Mouse (Mus musculus) testis, adult 2 months (tissue): ENCODE measurements around the gene Siva1.

Source experiments
- CTCF ChIP-seq: fragments of 200-500 bp; IDR thresholded peaks from 2 replicates; pipeline ENCODE4 v1.5.1; 2012; ENCODE audit warnings: low read depth, mild to moderate bottlenecking, inconsistent platforms, low read length, moderate library complexity; ENCODE audit not compliant: control insufficient read depth, insufficient read depth, insufficient replicate concordance
- POLR2A ChIP-seq: fragments of 200-500 bp; IDR thresholded peaks from 2 replicates; pipeline ENCODE4 v1.6.1; 2012; ENCODE audit warnings: low read depth, mild to moderate bottlenecking, inconsistent platforms, low read length, moderate library complexity; ENCODE audit not compliant: control insufficient read depth

GRCm38 (mm10) chr12:112618981-112619685, 25.3 kb upstream of the Siva1 start:
- no peak for TF ChIP-seq CTCF
- TF ChIP-seq POLR2A = no peak
